Mouse (Mus musculus): ENCODE measurements around the gene Pigl.

Pigl gene

DNA sequence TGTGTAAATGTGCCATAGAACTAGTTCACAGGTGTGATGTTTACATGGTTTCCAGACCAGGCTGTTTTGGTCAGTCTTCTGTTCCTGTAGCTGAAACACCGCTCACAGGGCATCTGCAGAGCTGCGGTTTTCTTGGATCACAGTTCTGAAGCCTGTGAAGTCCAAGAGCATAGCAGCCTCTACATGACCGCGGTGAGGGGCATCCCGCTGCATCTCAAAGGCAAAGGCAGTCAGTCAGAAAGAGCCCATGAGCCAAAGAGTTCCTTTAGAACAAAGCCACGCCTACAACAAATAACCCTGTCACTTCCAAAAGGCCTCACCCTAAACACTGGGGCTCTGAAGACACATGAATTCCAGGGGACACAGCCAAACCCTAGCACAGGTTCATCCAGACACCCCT is 55.1 kb downstream of the Pigl start:
- DNase-seq (ENCODE audit: low read depth, low spot score) = peak; percentile 83

DNA sequence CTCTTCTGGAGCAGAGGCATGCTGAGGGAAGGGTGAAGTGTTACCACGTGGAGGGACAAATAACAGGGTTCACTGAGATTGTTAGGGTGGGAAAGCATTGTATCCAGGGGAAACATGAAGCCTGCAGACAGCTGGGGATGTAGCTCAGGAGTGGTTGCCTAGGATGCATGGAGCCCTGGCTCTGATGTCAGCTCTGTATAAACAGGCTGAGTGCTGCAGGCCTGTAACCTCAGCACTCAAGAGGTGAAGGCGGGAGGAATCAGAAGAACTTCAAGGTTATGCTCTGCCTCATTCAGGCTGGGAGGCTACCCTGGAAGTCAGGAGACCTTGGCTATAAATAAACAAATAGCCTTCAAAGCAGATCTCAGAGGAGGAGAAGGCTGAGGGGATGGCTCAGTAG is 60.7 kb downstream of the Pigl start:
- DNase-seq (ENCODE audit: low read depth, low spot score) = peak; percentile 66

DNA sequence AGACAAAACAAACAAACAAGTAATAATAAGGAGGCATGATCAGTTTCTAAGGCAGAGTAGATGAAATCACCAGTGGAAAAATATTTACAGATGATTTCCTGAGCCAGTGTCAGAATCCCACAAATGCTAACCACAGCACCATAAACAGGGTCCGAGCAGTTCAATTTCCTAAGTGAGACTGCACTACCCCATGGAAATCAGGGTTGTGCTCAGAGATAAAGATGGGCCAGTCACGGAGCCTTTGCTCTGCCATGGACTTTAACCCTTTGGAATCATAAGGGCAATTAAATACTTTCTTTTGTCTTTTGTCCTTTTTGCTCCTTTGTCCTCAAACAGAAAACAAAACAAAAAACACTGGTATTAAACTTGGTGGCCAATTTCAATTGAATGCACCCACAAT is 64.0 kb downstream of the Pigl start:
- DNase-seq (ENCODE audit: low read depth, low spot score) = no peak

DNA sequence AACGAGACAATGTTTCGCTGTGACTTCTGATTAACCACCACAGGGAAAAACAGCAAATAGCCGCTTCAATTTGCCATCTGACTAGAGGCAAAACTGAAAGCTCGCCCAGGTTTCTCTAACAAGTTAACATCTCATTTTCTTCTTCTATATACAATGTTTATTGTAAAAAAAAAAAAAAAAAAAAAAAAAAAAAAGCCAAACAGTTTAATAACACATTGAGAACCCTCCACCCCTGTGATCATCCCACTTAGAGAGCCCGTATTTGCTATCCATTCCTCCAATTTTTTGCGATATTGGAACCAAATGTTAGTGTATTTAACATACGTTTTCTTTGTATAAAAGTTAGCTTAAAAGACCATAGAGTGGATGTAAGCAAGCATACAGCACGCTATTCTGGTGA is 78.8 kb downstream of the Pigl start:
- DNase-seq (ENCODE audit: low read depth, low spot score) = no peak

DNA sequence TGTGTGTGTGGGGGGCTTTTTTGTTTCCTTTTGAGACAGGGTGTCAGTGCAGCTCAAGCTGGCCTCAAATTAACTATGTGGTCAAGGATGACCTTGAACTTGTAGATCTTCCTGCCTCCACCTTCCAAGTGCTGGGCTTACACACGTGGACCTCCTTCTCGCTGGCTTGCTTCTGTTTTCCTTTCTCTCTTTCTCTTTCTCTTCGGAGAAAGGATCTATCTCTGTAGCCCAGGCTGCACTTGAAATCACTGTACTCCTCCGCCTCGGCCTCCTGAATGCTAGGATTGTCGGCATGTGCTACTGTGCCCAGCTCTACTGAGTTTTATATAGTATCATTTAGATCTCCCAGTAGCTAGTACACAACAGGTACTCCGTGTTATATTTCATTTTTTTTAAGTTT is 79.3 kb downstream of the Pigl start:
- peak; percentile 36 for DNase-seq (ENCODE audit: low read depth, low spot score)

DNA sequence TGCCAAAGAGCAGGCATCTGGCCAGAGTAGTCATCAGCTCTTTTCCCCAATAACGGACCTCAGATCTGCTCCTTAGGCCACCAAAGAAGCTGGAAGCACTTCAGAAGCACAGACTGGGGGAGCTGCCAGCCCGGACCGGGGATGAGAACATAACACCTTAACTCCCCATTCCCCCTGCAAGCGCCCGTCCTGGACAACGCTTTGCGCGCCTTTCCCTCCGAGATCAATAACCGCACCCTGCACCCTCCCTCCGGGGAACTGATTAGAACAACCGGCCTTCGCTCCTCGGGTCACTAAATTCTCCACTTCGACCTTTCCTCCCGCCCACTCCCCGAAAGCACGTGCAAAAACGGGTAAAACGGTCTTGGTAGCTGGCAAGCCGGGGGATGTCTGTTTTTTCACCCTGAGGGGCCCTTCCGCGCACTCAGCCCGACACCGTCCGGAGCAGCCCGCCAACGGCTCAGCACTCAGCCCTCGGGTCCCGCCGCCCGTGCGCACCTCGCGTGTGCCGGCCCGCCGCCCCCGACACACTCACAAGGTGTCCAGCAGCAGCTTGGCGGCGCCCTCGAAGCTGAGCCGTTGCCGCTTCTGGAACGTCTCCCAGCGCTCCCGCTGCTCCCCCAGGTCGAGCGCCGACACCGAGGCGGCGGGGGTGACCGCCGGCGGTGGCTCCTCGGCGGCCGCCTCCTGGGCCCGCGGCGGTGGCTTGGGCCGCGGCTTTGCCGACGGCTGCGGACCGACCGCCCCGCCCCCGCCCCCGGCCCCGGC is 80.2 kb downstream of the Pigl start:
- peak; percentile 64 for DNase-seq (ENCODE audit: low read depth, low spot score)

DNA sequence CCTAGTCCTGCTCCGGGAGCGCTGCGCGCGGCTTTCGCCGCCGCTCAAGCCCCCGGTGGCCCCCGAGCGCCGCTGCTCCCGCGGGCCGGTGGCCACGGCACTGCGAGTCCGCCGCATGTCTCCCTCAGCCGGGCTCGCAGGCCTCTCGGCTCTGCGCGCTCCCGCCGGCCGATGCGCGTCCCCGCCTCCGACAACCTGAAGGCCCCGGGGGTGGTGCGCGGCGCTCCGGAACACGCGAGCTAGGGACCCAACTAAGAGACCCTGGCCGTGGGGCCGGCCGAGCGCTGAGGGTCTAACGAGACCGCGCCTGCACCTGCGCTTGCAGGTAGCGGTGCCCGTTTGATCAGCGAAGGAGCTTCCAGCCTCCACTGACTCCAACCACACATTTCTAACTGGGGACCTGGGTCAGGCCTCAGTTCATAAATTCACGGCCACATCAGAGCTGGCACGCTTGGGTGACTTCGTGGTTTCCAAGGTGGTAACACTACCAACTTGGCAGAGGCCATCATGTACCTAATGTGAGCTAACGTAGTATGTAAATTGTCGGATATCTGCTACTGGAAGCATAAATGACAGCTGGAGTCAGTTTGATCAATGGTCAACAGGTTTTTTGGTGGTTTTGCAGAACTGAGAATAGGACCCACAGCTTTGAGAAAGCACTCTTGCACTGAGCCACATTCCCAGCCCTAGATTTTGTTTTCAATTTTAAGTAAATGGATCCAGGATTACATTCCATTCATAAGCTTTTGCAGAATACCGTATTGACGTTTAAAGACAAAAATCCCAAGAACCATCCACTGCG is 81.0 kb downstream of the Pigl start, which contains the start of gene Cenpv:
Gene Cenpv (minus strand): TSS at position 173 of the 802 bp plus-strand sequence.
- DNase-seq (ENCODE audit: low read depth, low spot score) = peak; percentile 64

DNA sequence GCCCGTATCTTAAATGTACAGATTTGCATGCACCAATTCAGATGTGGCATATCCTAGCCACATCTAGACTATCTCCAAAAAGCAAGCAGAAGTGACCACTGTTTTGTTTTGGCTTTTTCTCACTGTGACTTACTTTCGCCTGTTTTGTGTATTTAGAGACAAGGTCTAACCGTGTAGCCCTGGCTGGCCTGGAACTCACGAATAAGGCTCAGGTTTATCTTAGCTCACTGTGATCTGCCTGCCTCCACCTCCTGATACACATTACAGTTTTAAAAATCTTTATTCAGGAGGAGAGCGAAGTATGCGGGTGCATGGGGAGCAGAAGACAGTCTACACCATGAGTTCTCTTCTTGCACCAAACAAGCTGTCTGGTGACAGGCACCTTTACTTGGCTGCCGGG is 81.9 kb downstream of the Pigl start:
- no peak for DNase-seq (ENCODE audit: low read depth, low spot score)

DNA sequence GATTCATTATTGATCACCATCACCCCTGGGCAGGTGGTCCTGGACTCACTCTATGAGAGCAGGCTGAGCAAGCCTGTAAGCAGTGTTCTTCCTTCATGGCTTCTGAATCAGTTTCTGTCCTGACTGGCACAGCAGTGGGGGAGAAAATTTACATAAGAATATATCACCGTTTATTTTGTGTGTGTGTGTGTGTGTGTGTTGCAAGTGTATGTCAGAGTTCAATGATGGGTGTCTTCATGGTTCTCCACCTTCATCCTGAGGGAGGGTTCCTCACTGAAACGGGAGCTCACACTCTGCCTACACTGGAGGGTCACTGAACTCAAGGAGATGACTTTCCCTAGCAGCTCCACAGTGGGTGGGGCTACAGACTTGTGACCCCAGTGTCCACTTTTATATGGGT is 82.7 kb downstream of the Pigl start:
- DNase-seq (ENCODE audit: low read depth, low spot score) = no peak

DNA sequence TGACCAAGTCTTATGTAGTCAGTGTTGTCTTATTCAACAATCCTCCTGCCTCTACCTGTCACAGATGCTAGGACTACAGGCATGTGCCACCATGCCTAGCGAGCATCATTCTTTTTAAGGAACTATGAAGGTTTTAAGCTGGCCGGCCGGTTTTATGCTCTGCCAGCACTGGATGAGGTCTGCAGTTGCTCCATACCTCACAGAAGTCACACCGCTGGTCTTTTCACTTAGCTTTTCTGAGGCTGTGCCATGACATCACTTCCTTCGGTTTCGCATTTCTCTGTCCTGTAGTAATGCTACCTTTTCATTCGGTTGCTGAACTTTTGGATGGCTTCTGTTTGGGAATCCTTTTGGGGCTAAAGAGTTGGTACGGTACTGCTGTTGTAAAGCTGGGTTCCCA is 83.3 kb downstream of the Pigl start:
- DNase-seq (ENCODE audit: low read depth, low spot score) = no peak

DNA sequence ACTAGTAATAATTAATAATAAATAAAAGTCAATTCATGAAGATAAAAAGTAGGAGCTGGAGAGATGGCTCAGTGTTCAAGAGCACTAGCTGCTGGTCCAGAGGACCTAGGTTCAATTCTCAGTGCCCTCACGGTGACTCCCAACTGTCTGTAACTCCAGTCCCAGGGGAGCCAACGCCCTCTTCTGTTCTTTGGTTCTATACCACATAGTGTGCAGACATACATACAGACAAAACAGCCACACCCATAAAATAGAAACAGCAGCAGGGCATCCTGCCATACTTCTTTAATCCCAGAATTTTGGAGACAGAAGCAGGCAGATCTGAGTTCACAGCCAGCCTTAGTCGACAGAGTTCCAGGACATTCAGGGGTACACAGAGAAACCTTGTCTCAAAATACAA is 85.7 kb downstream of the Pigl start:
- DNase-seq (ENCODE audit: low read depth, low spot score) = peak; percentile 57

DNA sequence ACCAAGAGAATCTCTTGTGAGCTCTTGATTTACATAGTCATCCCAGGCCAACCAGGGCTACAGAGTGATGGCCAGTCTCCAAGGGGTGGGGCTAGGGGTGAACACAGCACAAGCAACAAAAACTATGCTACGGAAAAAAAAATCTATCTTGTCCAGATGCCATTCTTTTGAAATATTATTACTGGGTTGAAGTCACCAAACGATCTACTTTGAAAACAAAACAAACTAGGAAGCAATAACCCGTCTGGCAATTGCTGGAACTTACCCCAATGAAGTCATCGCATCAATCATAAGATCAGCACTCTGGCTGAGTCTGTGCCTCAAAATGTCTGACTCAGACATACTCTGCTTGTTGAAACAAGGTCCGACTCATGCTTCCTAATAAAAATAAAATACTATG is 91.5 kb downstream of the Pigl start:
- DNase-seq (ENCODE audit: low read depth, low spot score) = peak; percentile 71

DNA sequence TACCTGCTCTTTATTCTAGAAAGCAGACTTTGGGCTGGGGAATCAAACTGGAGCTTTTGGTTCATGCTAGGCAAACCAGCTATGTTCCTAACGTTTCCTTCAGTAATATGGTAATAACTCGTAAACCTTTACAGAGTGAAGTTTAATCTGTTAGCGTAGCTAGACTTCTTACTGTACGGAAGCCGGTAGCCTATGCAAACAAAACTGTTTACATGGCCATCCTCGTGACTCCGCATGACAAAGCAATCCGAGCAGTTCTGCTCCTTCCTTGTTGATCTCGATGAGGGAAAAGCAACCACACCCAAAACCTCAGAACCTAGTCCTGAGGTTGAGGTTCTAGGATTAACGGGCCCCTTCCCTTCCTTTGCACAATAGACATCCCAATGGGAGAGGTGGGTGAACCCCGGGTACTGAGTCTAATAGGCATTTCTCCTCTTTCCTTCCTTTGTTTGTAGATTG is 92.0 kb downstream of the Pigl start:
- peak; percentile 93 for DNase-seq (ENCODE audit: low read depth, low spot score)

DNA sequence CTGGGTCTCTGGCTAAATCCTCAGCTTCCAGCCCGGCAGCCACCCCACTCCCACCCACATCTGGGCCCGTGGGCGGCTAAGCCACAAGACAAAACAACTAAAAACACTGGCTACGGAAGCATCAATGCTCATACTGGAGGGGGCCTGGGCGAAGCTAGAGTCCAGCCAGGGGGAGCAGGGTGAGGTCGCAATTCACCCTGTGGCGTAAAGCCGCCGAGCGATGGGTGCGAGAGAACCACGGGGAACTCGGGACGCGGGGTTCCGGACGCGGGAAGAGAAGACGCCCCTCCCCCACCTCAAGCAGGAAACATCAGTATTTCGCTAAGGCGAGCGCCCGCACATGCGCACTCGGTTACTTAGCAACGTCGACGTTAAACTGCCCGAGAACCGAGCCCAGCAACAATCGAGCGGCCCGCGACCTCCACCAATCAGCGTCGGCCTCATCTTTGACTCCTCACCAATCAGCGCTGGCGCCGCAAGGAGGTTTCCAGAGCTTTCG is 92.5 kb downstream of the Pigl start, which contains the start of gene Ubb:
Gene Ubb (plus strand): TSS at position 445 of the 499 bp plus-strand sequence.
- DNase-seq (ENCODE audit: low read depth, low spot score) = peak; percentile 100

DNA sequence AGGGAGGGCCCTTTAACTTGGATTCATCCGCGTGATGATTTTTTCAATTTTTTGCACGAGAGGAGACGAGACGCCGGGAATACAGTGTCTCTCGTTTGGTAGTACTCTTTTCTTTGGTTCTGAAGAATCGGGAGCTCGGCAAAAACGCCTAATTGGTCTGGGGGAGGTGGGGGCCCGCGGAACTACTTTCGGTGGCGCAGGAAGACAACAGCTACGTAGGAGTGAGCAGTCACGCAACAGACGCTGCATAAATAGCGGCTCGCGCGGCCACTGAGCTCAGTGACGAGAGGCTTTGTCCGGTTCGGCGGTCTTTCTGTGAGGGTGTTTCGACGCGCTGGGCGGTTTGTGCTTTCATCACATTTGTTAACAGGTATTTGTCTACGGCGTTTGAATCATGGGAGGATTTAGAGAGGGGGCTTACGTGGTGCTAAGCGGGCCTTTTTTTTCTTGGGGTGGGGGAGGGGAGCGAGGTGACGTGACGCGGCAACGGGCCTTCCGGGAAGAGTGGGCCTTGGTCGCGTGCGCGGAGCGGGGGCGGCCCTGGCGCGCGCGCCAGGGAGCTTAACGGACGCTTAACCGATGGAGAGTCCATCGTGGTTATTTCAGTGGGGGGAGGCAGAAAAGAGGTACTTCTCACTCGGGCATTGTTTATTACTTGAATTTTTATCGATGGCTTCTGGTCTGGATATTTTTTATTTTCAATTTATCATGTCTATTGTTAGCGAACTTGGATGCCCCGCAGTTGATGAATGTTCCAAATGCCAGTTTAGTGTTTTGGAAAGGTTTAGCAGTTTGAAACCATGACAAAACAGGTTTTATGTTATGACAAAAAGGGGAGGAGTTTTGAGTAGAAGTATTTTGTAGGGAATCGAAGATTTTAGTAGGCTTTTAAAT is 93.2 kb downstream of the Pigl start:
- peak; percentile 90 for DNase-seq (ENCODE audit: low read depth, low spot score)

DNA sequence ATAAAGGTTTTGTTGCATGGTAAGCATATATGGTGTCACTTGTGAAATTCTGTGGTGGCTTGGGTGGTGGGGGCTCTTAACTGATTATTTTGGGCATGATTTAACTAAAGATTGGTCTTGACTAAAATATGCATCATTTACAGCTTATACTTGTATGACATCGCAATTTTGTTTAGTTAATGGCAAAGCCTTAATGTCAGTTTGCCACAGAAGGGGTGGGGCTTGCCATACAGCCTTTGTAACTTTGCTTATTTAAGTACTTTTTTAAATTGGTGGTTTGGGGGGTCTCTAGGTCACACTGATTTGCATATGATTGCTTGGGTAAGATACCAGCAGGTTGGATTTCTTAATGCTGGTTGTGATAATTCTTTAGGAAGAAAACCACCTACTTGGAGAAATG is 94.9 kb downstream of the Pigl start:
- no peak for DNase-seq (ENCODE audit: low read depth, low spot score)

DNA sequence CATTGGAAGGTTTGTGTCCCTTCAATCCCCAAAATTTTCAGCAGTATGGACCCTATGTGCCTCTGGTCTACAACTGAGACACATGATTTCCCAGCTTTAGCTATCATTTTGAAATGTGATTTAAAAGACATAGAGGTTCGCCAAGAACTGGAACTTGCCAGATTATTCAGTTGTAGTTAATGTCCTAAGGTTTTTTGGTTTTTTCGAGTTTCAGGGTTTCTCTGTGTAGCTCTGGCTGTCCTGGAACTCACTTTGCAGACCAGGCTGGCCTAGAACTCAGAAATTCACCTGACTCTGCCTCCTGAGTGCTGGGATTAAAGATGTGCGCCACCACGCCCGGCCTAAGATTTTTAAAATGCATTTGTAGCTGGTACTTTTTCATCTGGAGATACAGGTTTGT is 95.4 kb downstream of the Pigl start:
- DNase-seq (ENCODE audit: low read depth, low spot score) = no peak

DNA sequence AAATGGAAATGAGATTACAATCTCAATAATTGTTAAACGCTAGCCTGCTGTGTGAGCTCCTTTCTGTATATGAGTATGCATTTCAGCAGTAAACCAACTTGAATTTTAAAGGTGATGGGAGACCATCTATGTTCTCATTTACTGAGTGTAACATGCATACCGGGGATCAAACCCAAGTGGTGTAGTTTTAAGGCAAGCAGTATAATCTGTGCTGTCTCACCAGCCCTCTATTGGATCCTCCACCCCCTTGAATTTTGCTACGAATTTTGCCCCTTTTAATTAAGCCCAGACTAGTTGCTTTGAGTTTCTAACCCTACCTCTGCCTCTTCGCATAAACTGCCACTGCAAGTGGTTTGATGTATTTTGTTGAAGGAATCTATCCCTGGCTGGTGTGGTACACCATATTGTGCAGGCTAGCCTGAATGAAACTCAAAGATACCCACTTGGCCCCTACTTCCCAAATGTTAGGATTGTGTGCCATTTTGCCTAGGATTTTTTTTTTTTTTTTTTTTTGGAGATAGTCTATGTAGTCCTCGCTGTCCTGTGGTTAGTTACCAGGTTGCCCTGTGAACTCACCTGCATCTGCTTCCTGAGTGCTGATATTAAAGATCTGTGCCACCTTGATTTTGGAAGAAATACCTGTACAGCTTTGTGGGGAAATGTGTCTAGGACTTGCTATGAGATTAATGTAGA is 96.0 kb downstream of the Pigl start:
- no peak for DNase-seq (ENCODE audit: low read depth, low spot score)

DNA sequence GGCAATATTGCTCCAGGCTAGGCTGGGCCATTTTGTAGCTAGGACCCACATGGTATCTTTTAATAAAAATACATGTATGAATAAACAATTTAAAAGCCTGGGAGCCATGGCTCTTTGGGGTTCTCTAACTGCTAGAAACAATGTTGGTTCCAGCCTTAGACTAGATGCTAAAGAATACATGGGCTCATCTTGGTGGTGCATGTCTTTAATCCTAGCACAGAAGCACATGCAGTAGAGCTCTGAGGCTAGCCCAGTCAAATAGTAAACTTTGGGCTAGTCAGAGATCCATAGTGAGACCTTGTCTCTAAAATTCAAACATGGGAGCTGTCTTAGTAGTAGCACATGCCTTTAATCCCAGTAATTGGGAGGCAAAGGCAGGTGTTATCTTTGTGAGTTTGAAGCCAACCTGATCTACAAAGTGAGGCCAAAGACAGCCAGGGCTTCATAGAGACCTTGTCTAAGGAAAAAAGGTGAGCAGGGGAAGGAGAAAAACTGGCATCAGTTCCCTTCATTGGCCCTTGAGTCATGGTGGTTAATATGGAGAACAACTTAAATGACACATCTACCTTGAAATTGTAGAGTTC is 96.8 kb downstream of the Pigl start:
- no peak for DNase-seq (ENCODE audit: low read depth, low spot score)

DNA sequence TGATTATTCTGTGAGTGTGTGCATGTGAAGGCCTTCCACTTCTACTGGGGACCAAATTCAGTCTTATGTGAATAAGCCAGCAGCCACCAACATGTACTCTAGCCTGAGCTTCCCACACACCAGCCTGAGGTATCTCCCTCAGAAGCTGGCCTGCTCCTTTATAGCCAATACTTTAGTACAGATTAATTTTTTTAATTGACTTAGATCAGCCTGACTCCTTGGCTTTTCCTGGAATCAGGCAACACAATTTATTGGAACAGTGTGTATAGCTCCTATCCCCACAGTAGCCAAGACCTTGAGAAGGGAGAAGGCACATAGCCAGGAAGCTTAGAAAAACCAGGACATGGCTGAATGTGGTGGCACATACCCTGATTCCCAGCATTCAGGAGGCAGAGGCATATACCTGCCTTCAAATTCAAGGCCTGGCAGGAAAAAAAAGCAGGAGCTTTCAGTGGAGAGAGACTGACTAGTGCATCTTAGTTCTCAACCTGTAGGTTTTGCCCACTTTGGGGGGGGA is 97.7 kb downstream of the Pigl start:
- DNase-seq (ENCODE audit: low read depth, low spot score) = no peak

Measured in ES-CJ7 (cell line).